In genomic region chr3:18715776-18716175, GRCm38 (mm10) we compare ENCODE assay signal across 12 mouse cellular contexts.
DNase-seq lines count a peak whose midpoint lies in the region; ATAC-seq and TF ChIP-seq lines count a peak whose summit lies in the region.
"Had no signal": no experiment of that assay in that cellular context is flagged by ENCODE, and none has a peak within 500 bp of the region (broad histone marks: within the 10 kb centered on the region; RNA-seq: fewer than 3 reads in every experiment).

No protein-coding gene starts in this region.

- H3K9ac ChIP-seq in heart, embryonic 12.5 days = no peak overlapping the region
- H3K9ac ChIP-seq in lung, embryonic 16.5 days (ENCODE audit: low read length) = no peak overlapping the region
- no peak overlapping the region for H3K9ac ChIP-seq in intestine, postnatal 0 days (ENCODE audit: low read depth, low read length)
- H3K9ac ChIP-seq: embryonic facial prominence, embryonic 13.5 days; heart, embryonic 13.5 days; liver, embryonic 14.5 days had no signal

- DNase-seq in adrenal gland, postnatal 10 days = peak; percentile 26
- no peak for DNase-seq in adrenal gland, postnatal 4 days (ENCODE audit: low spot score in 2 of 2)
- peak; percentile 21 for DNase-seq in heart, postnatal 4 days
- DNase-seq in adipocyte (ENCODE audit: low spot score) = peak; percentile 36
- no peak for DNase-seq in thymus, adult 2 months
- DNase-seq: spleen, adult 18-20 months had no signal

- no peak for TF ChIP-seq CTCF in thymus, adult 2 months (IDR thresholded peaks at IDR 0.05; ENCODE audit: borderline replicate concordance, control insufficient read depth, extremely low read depth, insufficient read depth, low read length, poor library complexity)
- no peak for TF ChIP-seq CTCF in intestine, postnatal 0 days (IDR thresholded peaks at IDR 0.05; ENCODE audit: low read depth)

- WGBS in heart, embryonic 12.5 days = 72% methylated on average over 5 of the region's 5 CpGs
- 53% methylated on average over 5 of the region's 5 CpGs for WGBS in lung, embryonic 16.5 days
- WGBS in thymus, adult 2 months = 91% methylated on average over 5 of the region's 5 CpGs
- 78% methylated on average over 5 of the region's 5 CpGs for WGBS in intestine, postnatal 0 days

- H3K4me3 ChIP-seq in heart, embryonic 12.5 days = no peak overlapping the region
- H3K4me3 ChIP-seq in lung, embryonic 16.5 days (ENCODE audit: low read length) = no peak overlapping the region
- no peak overlapping the region for H3K4me3 ChIP-seq in thymus, adult 2 months (ENCODE audit: control insufficient read depth, insufficient read depth, low read length)
- H3K4me3 ChIP-seq in intestine, postnatal 0 days (ENCODE audit: low read depth, low read length) = no peak overlapping the region
- H3K4me3 ChIP-seq: embryonic facial prominence, embryonic 13.5 days; heart, embryonic 13.5 days had no signal

- no peaks in the 10 kb centered on the region for H3K4me1 ChIP-seq in heart, embryonic 12.5 days (replicated peaks)
- H3K4me1 ChIP-seq in lung, embryonic 16.5 days (replicated peaks; ENCODE audit: control insufficient read depth, insufficient read depth, low read length) = no peaks in the 10 kb centered on the region
- H3K4me1 ChIP-seq in thymus, adult 2 months (replicated peaks; ENCODE audit: control insufficient read depth, insufficient read depth, low read length) = no peaks in the 10 kb centered on the region
- no peaks in the 10 kb centered on the region for H3K4me1 ChIP-seq in intestine, postnatal 0 days (replicated peaks; ENCODE audit: control insufficient read depth, insufficient read depth, low read length)
- H3K4me1 ChIP-seq: embryonic facial prominence, embryonic 13.5 days; heart, embryonic 13.5 days had no signal

- H3K4me2 ChIP-seq in heart, embryonic 12.5 days = no peak overlapping the region
- no peak overlapping the region for H3K4me2 ChIP-seq in lung, embryonic 16.5 days (ENCODE audit: low read depth, low read length)
- H3K4me2 ChIP-seq in intestine, postnatal 0 days (replicated peaks; ENCODE audit: low read depth) = no peak overlapping the region
- H3K4me2 ChIP-seq: embryonic facial prominence, embryonic 13.5 days; heart, embryonic 13.5 days had no signal

- H3K27ac ChIP-seq in heart, embryonic 12.5 days (ENCODE audit: poor library complexity, severe bottlenecking) = no peak overlapping the region
- no peak overlapping the region for H3K27ac ChIP-seq in lung, embryonic 16.5 days (ENCODE audit: low read length)
- H3K27ac ChIP-seq in thymus, adult 2 months (ENCODE audit: control insufficient read depth, insufficient read depth, low read length) = no peak overlapping the region
- H3K27ac ChIP-seq in intestine, postnatal 0 days (ENCODE audit: low read depth, low read length) = no peak overlapping the region
- H3K27ac ChIP-seq: embryonic facial prominence, embryonic 13.5 days; heart, embryonic 13.5 days; liver, embryonic 14.5 days had no signal

- no peak for TF ChIP-seq POLR2A in thymus, adult 2 months (IDR thresholded peaks at IDR 0.05; ENCODE audit: control insufficient read depth, extremely low read depth, insufficient read depth, low read length, poor library complexity)

- no peaks in the 10 kb centered on the region for H3K36me3 ChIP-seq in heart, embryonic 12.5 days
- H3K36me3 ChIP-seq in lung, embryonic 16.5 days (ENCODE audit: control insufficient read depth, insufficient read depth, low read length) = no peaks in the 10 kb centered on the region
- H3K36me3 ChIP-seq in thymus, adult 2 months (ENCODE audit: control insufficient read depth, insufficient read depth, low read length) = no peaks in the 10 kb centered on the region
- H3K36me3 ChIP-seq in intestine, postnatal 0 days (ENCODE audit: control insufficient read depth, insufficient read depth) = no peaks in the 10 kb centered on the region
- H3K36me3 ChIP-seq: embryonic facial prominence, embryonic 13.5 days; heart, embryonic 13.5 days had no signal

- ATAC-seq in heart, embryonic 12.5 days (ENCODE audit: insufficient number of reproducible peaks, low FRiP score) = no peak
- peak; percentile 84 for ATAC-seq in lung, embryonic 16.5 days (ENCODE audit: low read depth)
- ATAC-seq in intestine, postnatal 0 days = no peak

- no peaks in the 10 kb centered on the region for H3K9me3 ChIP-seq in heart, embryonic 12.5 days (replicated peaks)
- no peaks in the 10 kb centered on the region for H3K9me3 ChIP-seq in lung, embryonic 16.5 days (ENCODE audit: control insufficient read depth, low read length)
- no peaks in the 10 kb centered on the region for H3K9me3 ChIP-seq in intestine, postnatal 0 days (ENCODE audit: control insufficient read depth)
- H3K9me3 ChIP-seq: embryonic facial prominence, embryonic 13.5 days; heart, embryonic 13.5 days had no signal

- H3K27me3 ChIP-seq in heart, embryonic 12.5 days (replicated peaks) = no peaks in the 10 kb centered on the region
- no peaks in the 10 kb centered on the region for H3K27me3 ChIP-seq in lung, embryonic 16.5 days (ENCODE audit: control insufficient read depth, insufficient read depth, low read depth, low read length)
- H3K27me3 ChIP-seq in thymus, adult 2 months (ENCODE audit: control insufficient read depth, insufficient read depth, low read length) = no peaks in the 10 kb centered on the region
- H3K27me3 ChIP-seq in intestine, postnatal 0 days (replicated peaks; ENCODE audit: control insufficient read depth, insufficient read depth, low read length) = no peaks in the 10 kb centered on the region
- H3K27me3 ChIP-seq: embryonic facial prominence, embryonic 13.5 days; heart, embryonic 13.5 days had no signal

Comparison
In these comparisons a context has a peak if more than half of its experiments do, and no peak if none do; other contexts are left out.
1. DNase-seq: peak in adrenal gland, postnatal 10 days (single experiment), heart, postnatal 4 days (single experiment) and adipocyte (single experiment); none in adrenal gland, postnatal 4 days (0 of 2) and thymus, adult 2 months (single experiment).